Mouse (Mus musculus) kidney, adult 2 months (tissue): ENCODE results near the gene Srp54a. TPM values are rescaled to one million over a fixed set of nuclear protein-coding genes. Genes with fewer than 3 reads are reported as not detected.
"Not testable (repeated sequence)": the region's sequence is repeated elsewhere in the genome, so short reads cannot be mapped to it uniquely, and the experiment has no call there.

Experiments
- DNase-seq: peaks from one replicate; pipeline ENCODE4 v3.0.0; 2021
- H3K27ac ChIP-seq: fragments of 200-500 bp; 2 replicates; pipeline ENCODE4 v1.5.1; 2012; ENCODE audit warnings: low read depth, low read length, control low read depth, inconsistent platforms; ENCODE audit not compliant: insufficient read depth
- H3K27me3 ChIP-seq: fragments of 200-500 bp; replicated peaks from 2 replicates; pipeline ENCODE4 v1.6.1; 2012; ENCODE audit warnings: mild to moderate bottlenecking, moderate library complexity, low read length, inconsistent platforms; ENCODE audit not compliant: control insufficient read depth, insufficient read depth
- H3K36me3 ChIP-seq: fragments of 200-500 bp; 2 replicates; pipeline ENCODE4 v1.6.1; 2012; ENCODE audit warnings: mild to moderate bottlenecking, moderate library complexity, low read length, inconsistent platforms; ENCODE audit not compliant: control insufficient read depth, insufficient read depth
- H3K4me1 ChIP-seq: fragments of 200-500 bp; 2 replicates; pipeline ENCODE4 v1.6.1; 2011; ENCODE audit warnings: low read length; ENCODE audit not compliant: control insufficient read depth, insufficient read depth
- H3K4me3 ChIP-seq: fragments of 200-500 bp; 2 replicates; pipeline ENCODE4 v1.5.1; 2011; ENCODE audit warnings: mild to moderate bottlenecking, low read depth, low read length, control low read depth; ENCODE audit not compliant: insufficient read depth
- CTCF ChIP-seq: fragments of 200-500 bp; conservative IDR thresholded peaks from 2 replicates; pipeline ENCODE4 v1.5.1; 2011; ENCODE audit warnings: low read depth, mild to moderate bottlenecking, control low read depth, low read length, moderate library complexity, mixed read lengths; ENCODE audit not compliant: insufficient read depth, insufficient read length
- POLR2A ChIP-seq: fragments of 200-500 bp; IDR thresholded peaks from one replicate; pipeline ENCODE4 v1.6.1; 2011; ENCODE audit warnings: low read depth, low read length, control low read depth
- WGBS: fragments of 180-500 bp; shearing (Covaris S2); methylation state at CpG from one replicate; pipeline ENCODE4 v1.1.7; 2018; 5-methylcytosine and 5-hydroxymethylcytosine counted together
- polyA plus RNA-seq: library from polyadenylated mRNA; depleted of rRNA; stranded (reverse); fragments of >200 nt; gene quantifications from 2 replicates; pipeline ENCODE4 v1.2.3, GENCODE M21; 2012

Gene Srp54a
- polyA plus RNA-seq, 1 experiment = 12.8 TPM

GRCm38 (mm10) chr12:55073686-55074085 lies 6.4 kb upstream of the Srp54a start:
- Histone ChIP-seq H3K4me1 (no peaks in the 10 kb centered on the region; the same call in 1 of the 2 replicates), H3K36me3 (no peaks in the 10 kb centered on the region), H3K27me3 (no peaks in the 10 kb centered on the region), H3K4me3 (no peak overlapping the region), H3K27ac (no peak overlapping the region)
- TF ChIP-seq CTCF = no peak
- no peak for TF ChIP-seq POLR2A
- 98% methylated on average over 7 of the region's 7 CpGs for WGBS
- no peak for DNase-seq

- no peak for TF ChIP-seq POLR2A
- no peak for TF ChIP-seq CTCF
- Histone ChIP-seq H3K4me3 (no peak overlapping the region), H3K27ac (no peak overlapping the region), H3K4me1 (no peaks in the 10 kb centered on the region; the same call in 1 of the 2 replicates), H3K36me3 (no peaks in the 10 kb centered on the region), H3K27me3 (no peaks in the 10 kb centered on the region)
- DNase-seq = no peak
- 92% methylated on average over 2 of the region's 2 CpGs for WGBS
Measured at GRCm38 (mm10) chr12:55075296-55075695, 4.8 kb upstream of the Srp54a start.

GRCm38 (mm10) chr12:55078706-55079105 lies 1.4 kb upstream of the Srp54a start:
- not testable (repeated sequence) for H3K4me1 ChIP-seq, H3K4me3 ChIP-seq, H3K36me3 ChIP-seq, DNase-seq, H3K27ac ChIP-seq, H3K27me3 ChIP-seq
- TF ChIP-seq CTCF = 0 out of 2 replicates have a peak, but pooled peaks have one; percentile 3
- 26% methylated on average over 2 of the region's 2 CpGs for WGBS

- Histone ChIP-seq H3K27ac (peak overlapping the region; percentile 81), H3K4me3 (peak overlapping the region; percentile 95)
- H3K4me1 ChIP-seq, H3K36me3 ChIP-seq, DNase-seq, H3K27me3 ChIP-seq: not testable (repeated sequence)
- WGBS = 0% methylated on average over 25 of the region's 25 CpGs
Measured at GRCm38 (mm10) chr12:55080601-55080942, 510 bp downstream of the Srp54a start.

GRCm38 (mm10) chr12:55092127-55092526 lies 12.1 kb downstream of the Srp54a start:
- H3K4me1 ChIP-seq, H3K36me3 ChIP-seq, H3K4me3 ChIP-seq, H3K27me3 ChIP-seq, DNase-seq, H3K27ac ChIP-seq: not testable (repeated sequence)
- WGBS = 100% methylated on average over 2 of the region's 7 CpGs

- DNase-seq, H3K4me3 ChIP-seq, H3K36me3 ChIP-seq, H3K27ac ChIP-seq, H3K27me3 ChIP-seq, H3K4me1 ChIP-seq: not testable (repeated sequence)
- WGBS = no CpG with 5 or more reads among the region's 7 CpGs
Measured at GRCm38 (mm10) chr12:55112616-55113015, 32.6 kb downstream of the Srp54a start.

- no CpG with 5 or more reads among the region's 40 CpGs for WGBS
- not testable (repeated sequence) for DNase-seq, H3K27me3 ChIP-seq, H3K4me3 ChIP-seq, H3K27ac ChIP-seq, H3K4me1 ChIP-seq, H3K36me3 ChIP-seq
Measured at GRCm38 (mm10) chr12:55124242-55124641, 44.2 kb downstream of the Srp54a start, which contains the start of gene Fam177a. Fam177a (plus strand) TSS chr12:55124469.

- WGBS = no CpG with 5 or more reads among the region's 18 CpGs
- not testable (repeated sequence) for DNase-seq, H3K27ac ChIP-seq, H3K4me3 ChIP-seq, H3K4me1 ChIP-seq, H3K36me3 ChIP-seq, H3K27me3 ChIP-seq
Measured at GRCm38 (mm10) chr12:55124731-55125130, 44.7 kb downstream of the Srp54a start.

- not testable (repeated sequence) for H3K27ac ChIP-seq, H3K4me1 ChIP-seq, DNase-seq, H3K27me3 ChIP-seq, H3K36me3 ChIP-seq, H3K4me3 ChIP-seq
- WGBS = no CpG with 5 or more reads among the region's 6 CpGs
Measured at GRCm38 (mm10) chr12:55135540-55135939, 55.5 kb downstream of the Srp54a start.

GRCm38 (mm10) chr12:55137859-55138258 lies 57.8 kb downstream of the Srp54a start:
- not testable (repeated sequence) for H3K36me3 ChIP-seq, DNase-seq, H3K4me3 ChIP-seq, H3K27me3 ChIP-seq, H3K27ac ChIP-seq, H3K4me1 ChIP-seq
- WGBS = no CpG with 5 or more reads among the region's 6 CpGs

- not testable (repeated sequence) for H3K27me3 ChIP-seq, H3K27ac ChIP-seq, H3K36me3 ChIP-seq, H3K4me1 ChIP-seq, DNase-seq
- peak within 1 kb of the TSS; percentile 47; the same call in 1 of the 2 replicates for H3K4me3 ChIP-seq
- WGBS = no CpG with 5 or more reads among the region's 57 CpGs
Measured at GRCm38 (mm10) chr12:55154559-55155448, 74.7 kb downstream of the Srp54a start, which contains the start of gene Srp54b. Srp54b (plus strand) TSS chr12:55155104.
